Comparison of ENCODE assay signal across 8 mouse cellular contexts in genomic region chr12:39496203-39496602, GRCm38 (mm10).
A peak's percentile ranks its signal among the peaks of the same experiment; 100 is the strongest.
DNase-seq lines count a peak whose midpoint lies in the region; ATAC-seq and TF ChIP-seq lines count a peak whose summit lies in the region.
"Had no signal": no experiment of that assay in that cellular context is flagged by ENCODE, and none has a peak within 500 bp of the region (broad histone marks: within the 10 kb centered on the region; RNA-seq: fewer than 3 reads in every experiment).

No protein-coding gene starts in this region.

- peak; percentile 67 for TF ChIP-seq CTCF in hindbrain, postnatal 0 days (IDR thresholded peaks at IDR 0.05; ENCODE audit: low read depth)

- H3K27ac ChIP-seq in hindbrain, postnatal 0 days, result no peak overlapping the region
- no peak overlapping the region for H3K27ac ChIP-seq in hindbrain, embryonic 16.5 days (ENCODE audit: low read depth, low read length)
- H3K27ac ChIP-seq: embryonic facial prominence, embryonic 13.5 days had no signal

- H3K4me2 ChIP-seq in hindbrain, postnatal 0 days (ENCODE audit: low read depth, low read length), result no peak overlapping the region
- H3K4me2 ChIP-seq in hindbrain, embryonic 16.5 days (ENCODE audit: low read length), result no peak overlapping the region
- H3K4me2 ChIP-seq: embryonic facial prominence, embryonic 13.5 days had no signal

- H3K4me3 ChIP-seq in hindbrain, postnatal 0 days (ENCODE audit: low read length), result no peak overlapping the region
- H3K4me3 ChIP-seq in hindbrain, embryonic 16.5 days (ENCODE audit: low read length), result no peak overlapping the region
- H3K4me3 ChIP-seq: embryonic facial prominence, embryonic 13.5 days had no signal

- H3K9me3 ChIP-seq in hindbrain, postnatal 0 days (ENCODE audit: low read length), result no peaks in the 10 kb centered on the region
- no peaks in the 10 kb centered on the region for H3K9me3 ChIP-seq in hindbrain, embryonic 16.5 days (ENCODE audit: control insufficient read depth, low read length)
- H3K9me3 ChIP-seq: embryonic facial prominence, embryonic 13.5 days had no signal

- 42% methylated on average over 2 of the region's 2 CpGs for WGBS in hindbrain, postnatal 0 days
- 45% methylated on average over 2 of the region's 2 CpGs for WGBS in hindbrain, embryonic 16.5 days

- no peaks in the 10 kb centered on the region for H3K4me1 ChIP-seq in hindbrain, postnatal 0 days (ENCODE audit: insufficient read depth, low read length)
- H3K4me1 ChIP-seq in hindbrain, embryonic 16.5 days (ENCODE audit: control insufficient read depth, insufficient read depth, low read depth, low read length), result no peaks in the 10 kb centered on the region
- H3K4me1 ChIP-seq: embryonic facial prominence, embryonic 13.5 days had no signal

- ATAC-seq in hindbrain, postnatal 0 days, result no peak
- no peak for ATAC-seq in hindbrain, embryonic 16.5 days

- DNase-seq in hindbrain, postnatal 0 days (ENCODE audit: low spot score), result peak; percentile 72
- peak; percentile 25 for DNase-seq in thymus, postnatal 0 days (ENCODE audit: low spot score)
- DNase-seq in thymus, adult 18-20 months, result no peak
- DNase-seq in cerebellum, postnatal 14 days, result peak; percentile 67 to 70
- DNase-seq in retina, postnatal 1 day, result peak; percentile 57
- DNase-seq in ovary, postnatal 36 days (ENCODE audit: low spot score), result no peak

- H3K36me3 ChIP-seq in hindbrain, postnatal 0 days (ENCODE audit: insufficient read depth, low read length), result no peaks in the 10 kb centered on the region
- no peaks in the 10 kb centered on the region for H3K36me3 ChIP-seq in hindbrain, embryonic 16.5 days (ENCODE audit: control insufficient read depth, insufficient read depth, low read length)
- H3K36me3 ChIP-seq: embryonic facial prominence, embryonic 13.5 days had no signal

- H3K9ac ChIP-seq in hindbrain, postnatal 0 days (replicated peaks; ENCODE audit: low read length), result no peak overlapping the region
- no peak overlapping the region for H3K9ac ChIP-seq in hindbrain, embryonic 16.5 days (ENCODE audit: low read depth, low read length)
- H3K9ac ChIP-seq: embryonic facial prominence, embryonic 13.5 days had no signal

- no peaks in the 10 kb centered on the region for H3K27me3 ChIP-seq in hindbrain, postnatal 0 days (ENCODE audit: insufficient read depth, low read length)
- no peaks in the 10 kb centered on the region for H3K27me3 ChIP-seq in hindbrain, embryonic 16.5 days (replicated peaks; ENCODE audit: control insufficient read depth, insufficient read depth, low read length)
- H3K27me3 ChIP-seq: embryonic facial prominence, embryonic 13.5 days had no signal

Comparison
In these comparisons a context has a peak if more than half of its experiments do, and no peak if none do; other contexts are left out.
1. DNase-seq: peak in hindbrain, postnatal 0 days (single experiment), thymus, postnatal 0 days (single experiment), cerebellum, postnatal 14 days (2 of 2) and retina, postnatal 1 day (single experiment); none in thymus, adult 18-20 months (0 of 2) and ovary, postnatal 36 days (single experiment).